Mouse (Mus musculus): Measurements from ENCODE around the gene Obsl1.

Obsl1 gene

GRCm38 (mm10) chr1:75517984-75518383 lies 11.7 kb upstream of the Obsl1 start:
- no peak for DNase-seq

GRCm38 (mm10) chr1:75516703-75517380 lies 10.6 kb upstream of the Obsl1 start:
- DNase-seq: no peak

- no peak for DNase-seq
Measured at GRCm38 (mm10) chr1:75512550-75512949, 6.3 kb upstream of the Obsl1 start.

- no peak for DNase-seq
Measured at GRCm38 (mm10) chr1:75511437-75512210, 5.4 kb upstream of the Obsl1 start.

GRCm38 (mm10) chr1:75510154-75510553 lies 3.9 kb upstream of the Obsl1 start:
- no peak for DNase-seq

GRCm38 (mm10) chr1:75509586-75509985 lies 3.3 kb upstream of the Obsl1 start:
- no peak for DNase-seq

GRCm38 (mm10) chr1:75507006-75507405 lies 754 bp upstream of the Obsl1 start, which contains the start of gene Inha:
Gene Inha, plus strand, starts transcription at chr1:75507077.
- DNase-seq: no peak

GRCm38 (mm10) chr1:75505159-75505955 lies 895 bp downstream of the Obsl1 start:
- peak; percentile 42 for DNase-seq

- no peak for DNase-seq
Measured at GRCm38 (mm10) chr1:75504256-75505045, 1.8 kb downstream of the Obsl1 start.

- DNase-seq: no peak
Measured at GRCm38 (mm10) chr1:75503651-75503980, 2.6 kb downstream of the Obsl1 start.

- no peak for DNase-seq
Measured at GRCm38 (mm10) chr1:75502945-75503650, 3.2 kb downstream of the Obsl1 start.

GRCm38 (mm10) chr1:75501905-75502304 lies 4.3 kb downstream of the Obsl1 start:
- no peak for DNase-seq

GRCm38 (mm10) chr1:75499441-75499840 lies 6.8 kb downstream of the Obsl1 start:
- no peak for DNase-seq

GRCm38 (mm10) chr1:75498897-75499296 lies 7.4 kb downstream of the Obsl1 start:
- no peak for DNase-seq

- peak; percentile 61 for DNase-seq
Measured at GRCm38 (mm10) chr1:75494878-75495548, 11.2 kb downstream of the Obsl1 start.

GRCm38 (mm10) chr1:75492579-75493170 lies 13.6 kb downstream of the Obsl1 start:
- DNase-seq: no peak

- no peak for DNase-seq
Measured at GRCm38 (mm10) chr1:75490785-75491551, 15.3 kb downstream of the Obsl1 start.

GRCm38 (mm10) chr1:75487405-75488161 lies 18.7 kb downstream of the Obsl1 start:
- DNase-seq: peak; percentile 88

GRCm38 (mm10) chr1:75487040-75487404 lies 19.2 kb downstream of the Obsl1 start:
- no peak for DNase-seq

- DNase-seq: peak; percentile 41
Measured at GRCm38 (mm10) chr1:75486561-75486960, 19.7 kb downstream of the Obsl1 start.

All from kidney, adult 18-20 months (tissue).